Mouse (Mus musculus) liver, adult 2 months (tissue): ENCODE data around the gene Pmm1.

ENCODE experiments used
- CTCF ChIP-seq: fragments of 200-500 bp; IDR thresholded peaks from 2 replicates; pipeline ENCODE4 v1.5.1; 2011; ENCODE audit warnings: low read depth, low read length, control low read depth
- POLR2A ChIP-seq: fragments of 200-500 bp; IDR thresholded peaks from 2 replicates; pipeline ENCODE4 v1.6.1; 2011; ENCODE audit warnings: low read length, control low read depth; ENCODE audit not compliant: insufficient read depth; ENCODE audit errors: extremely low read depth

- TF ChIP-seq CTCF (no peak), POLR2A (no peak)
Measured at GRCm38 (mm10) chr15:81925760-81926445, 34.8 kb downstream of the Pmm1 start, which contains the start of gene Polr3h.
